Mouse (Mus musculus): ENCODE data around the gene Kitl.

Kitl gene

GRCm38 (mm10) chr10:100015370-100016325 lies at the start of gene Kitl:
TSS of gene Kitl (plus strand) at chr10:100015630.
- DNase-seq: peak; percentile 71 to 78

GRCm38 (mm10) chr10:99972866-99973265 lies 42.6 kb upstream of the Kitl start:
- DNase-seq: no peak

- no peak for DNase-seq
Observed at GRCm38 (mm10) chr10:99980096-99980495, 35.3 kb upstream of the Kitl start.

GRCm38 (mm10) chr10:99980916-99981315 lies 34.5 kb upstream of the Kitl start:
- no peak for DNase-seq

- DNase-seq: no peak
Observed at GRCm38 (mm10) chr10:99981887-99982286, 33.5 kb upstream of the Kitl start.

GRCm38 (mm10) chr10:99986745-99987144 lies 28.7 kb upstream of the Kitl start:
- no peak for DNase-seq

- DNase-seq: no peak
Observed at GRCm38 (mm10) chr10:99989758-99990157, 25.7 kb upstream of the Kitl start.

- DNase-seq: no peak
Observed at GRCm38 (mm10) chr10:99992121-99992520, 23.3 kb upstream of the Kitl start.

- DNase-seq: no peak
Observed at GRCm38 (mm10) chr10:100001452-100001851, 14.0 kb upstream of the Kitl start.

- DNase-seq: no peak
Observed at GRCm38 (mm10) chr10:100003797-100004196, 11.6 kb upstream of the Kitl start.

GRCm38 (mm10) chr10:100009681-100010080 lies 5.7 kb upstream of the Kitl start:
- no peak for DNase-seq

- DNase-seq: no peak
Observed at GRCm38 (mm10) chr10:100010291-100010690, 5.1 kb upstream of the Kitl start.

GRCm38 (mm10) chr10:100014096-100014495 lies 1.3 kb upstream of the Kitl start:
- no peak for DNase-seq

GRCm38 (mm10) chr10:100016326-100016709 lies 888 bp downstream of the Kitl start:
- DNase-seq: peak; percentile 30 to 42

- no peak for DNase-seq
Observed at GRCm38 (mm10) chr10:100016941-100017770, 1.7 kb downstream of the Kitl start.

- no peak for DNase-seq
Observed at GRCm38 (mm10) chr10:100017771-100018070, 2.3 kb downstream of the Kitl start.

GRCm38 (mm10) chr10:100018493-100018892 lies 3.1 kb downstream of the Kitl start:
- no peak for DNase-seq

- DNase-seq: no peak
Observed at GRCm38 (mm10) chr10:100019246-100020195, 4.1 kb downstream of the Kitl start.

- DNase-seq: no peak
Observed at GRCm38 (mm10) chr10:100022090-100022834, 6.8 kb downstream of the Kitl start.

- DNase-seq: no peak
Observed at GRCm38 (mm10) chr10:100022835-100023093, 7.3 kb downstream of the Kitl start.

GRCm38 (mm10) chr10:100025665-100026064 lies 10.2 kb downstream of the Kitl start:
- DNase-seq: no peak

- DNase-seq: peak in 1 of 2 experiments; percentile 24
Observed at GRCm38 (mm10) chr10:100026778-100027177, 11.3 kb downstream of the Kitl start.
